Mouse (Mus musculus) erythroblast, embryonic 14.5 days (primary cell): ENCODE results near the gene Thra.

Experiments used
- GATA1 ChIP-seq: IDR thresholded peaks from 2 replicates; pipeline ENCODE4 v1.6.1; 2012; ENCODE audit warnings: low read length, inconsistent platforms, mixed read lengths
- TAL1 ChIP-seq: IDR thresholded peaks from 3 replicates; pipeline ENCODE4 v1.6.1; 2012; ENCODE audit warnings: low read length, inconsistent platforms, mixed read lengths

- TF ChIP-seq GATA1 (no peak), TAL1 (no peak)
Observed at GRCm38 (mm10) chr11:98701213-98701670, 39.2 kb upstream of the Thra start, which contains the start of gene Csf3.
